Mouse (Mus musculus) stomach, postnatal 0 days (tissue): ENCODE data around the gene Sct.

Experiments
- CTCF ChIP-seq: IDR thresholded peaks from 2 replicates; pipeline ENCODE4 v1.5.1; 2016; ENCODE audit warnings: antibody characterized with exemption, low read depth, mild to moderate bottlenecking, moderate library complexity
- EP300 ChIP-seq: optimal IDR thresholded peaks from 2 replicates; pipeline ENCODE3; 2016; ENCODE audit warnings: antibody characterized with exemption

DNA sequence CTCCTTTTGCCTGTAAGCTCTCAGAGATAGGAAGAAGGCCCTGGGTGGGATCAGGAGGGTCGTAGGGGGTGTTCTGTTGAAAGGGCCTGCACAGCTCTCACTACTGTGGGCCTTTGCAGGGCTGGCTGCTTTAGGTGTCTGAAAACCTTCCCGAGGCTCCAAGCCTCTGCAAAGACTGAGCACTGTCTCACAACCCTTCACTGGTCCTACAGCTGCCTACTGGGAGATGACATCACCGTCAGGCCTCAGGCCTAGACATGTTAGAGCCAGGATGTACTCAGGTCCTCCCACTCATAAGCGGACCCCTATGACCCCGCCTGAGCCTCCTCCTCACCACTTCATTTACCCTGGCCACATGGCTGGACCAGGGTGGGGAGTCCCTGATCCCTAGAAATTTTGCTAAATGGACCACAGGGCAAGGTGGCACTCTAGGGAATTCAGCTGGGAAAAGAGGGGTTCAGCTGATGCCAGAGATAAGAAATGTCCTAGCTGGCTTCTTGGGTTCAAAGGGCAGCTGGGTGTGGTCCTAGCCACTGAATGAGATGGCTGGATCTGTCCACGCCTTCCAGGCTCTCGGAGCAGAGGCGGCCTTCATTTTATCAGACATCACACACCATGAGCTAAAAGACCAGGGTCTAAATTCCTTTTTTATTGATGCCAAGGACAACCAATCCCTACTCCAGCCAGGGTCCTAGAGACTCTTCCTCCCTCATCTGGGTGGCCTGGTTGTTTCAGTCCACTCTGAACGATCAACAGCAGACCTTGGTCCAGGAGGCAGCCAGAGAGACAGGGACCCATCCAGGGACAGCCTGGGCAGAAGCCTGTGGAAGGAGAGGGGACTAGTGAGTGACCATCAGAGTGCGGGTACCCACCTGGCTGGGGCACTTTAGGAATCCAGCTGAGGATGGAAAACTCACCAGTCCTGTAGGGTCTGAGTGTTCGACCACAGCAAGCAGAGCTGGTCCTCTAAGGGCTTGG is 943 bp downstream of the Sct start:
- TF ChIP-seq EP300 (no peak), CTCF (no peak)
